Mouse (Mus musculus) hindlimb bud, embryonic 11.5 days (tissue): ENCODE data around the gene Ak2.

Source experiments
- DNase-seq: peaks from one replicate; pipeline ENCODE4 v3.0.0-alpha.2; 2012; ENCODE audit warnings: low read depth, low spot score; ENCODE audit errors: extremely low spot score

Ak2 gene

GRCm38 (mm10) chr4:128991500-128992008 lies at the start of gene Ak2:
Gene Ak2 (plus strand): TSS chr4:128991958.
- no peak for DNase-seq

- DNase-seq, result no peak
Observed at GRCm38 (mm10) chr4:128942346-128942745, 49.4 kb upstream of the Ak2 start.

- DNase-seq, result no peak
Observed at GRCm38 (mm10) chr4:128946736-128947135, 45.0 kb upstream of the Ak2 start.

GRCm38 (mm10) chr4:128947326-128947933 lies 44.3 kb upstream of the Ak2 start:
- DNase-seq, result no peak

- no peak for DNase-seq
Observed at GRCm38 (mm10) chr4:128948137-128948674, 43.6 kb upstream of the Ak2 start.

- no peak for DNase-seq
Observed at GRCm38 (mm10) chr4:128949470-128950005, 42.2 kb upstream of the Ak2 start.

- DNase-seq, result no peak
Observed at GRCm38 (mm10) chr4:128950461-128950860, 41.3 kb upstream of the Ak2 start.

- no peak for DNase-seq
Observed at GRCm38 (mm10) chr4:128953851-128954250, 37.9 kb upstream of the Ak2 start.

- DNase-seq, result peak; percentile 33
Observed at GRCm38 (mm10) chr4:128957155-128957911, 34.4 kb upstream of the Ak2 start.

- no peak for DNase-seq
Observed at GRCm38 (mm10) chr4:128958156-128958555, 33.6 kb upstream of the Ak2 start.

- DNase-seq, result no peak
Observed at GRCm38 (mm10) chr4:128958849-128959248, 32.9 kb upstream of the Ak2 start.

GRCm38 (mm10) chr4:128959676-128960075 lies 32.1 kb upstream of the Ak2 start:
- no peak for DNase-seq

GRCm38 (mm10) chr4:128961301-128962028 lies 30.3 kb upstream of the Ak2 start:
- no peak for DNase-seq

- DNase-seq, result peak; percentile 50
Observed at GRCm38 (mm10) chr4:128962029-128962925, 29.5 kb upstream of the Ak2 start, which contains the start of gene Azin2. Gene Azin2 (minus strand): TSS chr4:128962442.

- no peak for DNase-seq
Observed at GRCm38 (mm10) chr4:128962926-128963290, 28.9 kb upstream of the Ak2 start.

- no peak for DNase-seq
Observed at GRCm38 (mm10) chr4:128966751-128967150, 25.0 kb upstream of the Ak2 start.

GRCm38 (mm10) chr4:128969081-128969480 lies 22.7 kb upstream of the Ak2 start:
- DNase-seq, result no peak

- no peak for DNase-seq
Observed at GRCm38 (mm10) chr4:128969607-128970416, 21.9 kb upstream of the Ak2 start.

GRCm38 (mm10) chr4:128970417-128970807 lies 21.3 kb upstream of the Ak2 start:
- no peak for DNase-seq
